Mouse (Mus musculus) midbrain, embryonic 10.5 days (tissue): ENCODE results near the gene Helq. TPM values are rescaled to one million over a fixed set of nuclear protein-coding genes. Genes with fewer than 3 reads are reported as not detected.

Experiments used
- DNase-seq: peaks from one replicate; pipeline ENCODE4 v3.0.0-alpha.2; 2017; ENCODE audit warnings: low spot score
- H3K27ac ChIP-seq: fragments of 300-500 bp; sonication (generic); replicated peaks from 2 replicates; pipeline ENCODE4 v1.5.1; 2016; ENCODE audit warnings: mild to moderate bottlenecking
- H3K27me3 ChIP-seq: fragments of 300-500 bp; sonication (generic); 2 replicates; pipeline ENCODE4 v1.6.1; 2016; ENCODE audit warnings: low read depth, mild to moderate bottlenecking; ENCODE audit not compliant: poor library complexity, severe bottlenecking
- H3K36me3 ChIP-seq: fragments of 300-500 bp; sonication (generic); 2 replicates; pipeline ENCODE4 v1.6.1; 2016; ENCODE audit warnings: mild to moderate bottlenecking, moderate library complexity
- H3K4me1 ChIP-seq: fragments of 300-500 bp; sonication (generic); 2 replicates; pipeline ENCODE4 v1.6.1; 2016
- H3K4me3 ChIP-seq: fragments of 300-500 bp; sonication (generic); 2 replicates; pipeline ENCODE4 v1.5.1; 2016; ENCODE audit warnings: mild to moderate bottlenecking, moderate library complexity
- H3K9me3 ChIP-seq: fragments of 300-500 bp; sonication (generic); replicated peaks from 2 replicates; pipeline ENCODE4 v1.6.1; 2016; ENCODE audit warnings: mild to moderate bottlenecking
- WGBS: fragments of 180-500 bp; shearing (Covaris S2); methylation state at CpG from one replicate; pipeline ENCODE4 v1.1.7; 2016; 5-methylcytosine and 5-hydroxymethylcytosine counted together
- polyA plus RNA-seq: library from polyadenylated mRNA; unstranded; fragments of >200 nt; fragmentation: Nextera tagmentation; extraction: Ambion mirVana; gene quantifications from 2 replicates; pipeline ENCODE4 v1.2.1, GENCODE M21; 2016

The Helq gene
- polyA plus RNA-seq, result 23.7 and 24.6 TPM in 2 replicates

- peaks cover 51% of the 10 kb centered on the region for H3K36me3 ChIP-seq
- under 1% methylated on average over 67 of the region's 67 CpGs for WGBS
- peaks cover 24% of the 10 kb centered on the region for H3K4me1 ChIP-seq
- peak within 1 kb of the TSS; percentile 94 for H3K4me3 ChIP-seq
- no peaks in the 10 kb centered on the region for H3K27me3 ChIP-seq
- peak within 1 kb of the TSS; percentile 87 for H3K27ac ChIP-seq
- peak; percentile 95 for DNase-seq
- no peaks in the 10 kb centered on the region for H3K9me3 ChIP-seq
These were observed at the start of gene Helq, which contains the start of gene Mrps18c for GRCm38 (mm10) chr5:100798165-100798860. TSS of gene Helq (minus strand) at chr5:100798598. TSS of gene Mrps18c (plus strand) at chr5:100798627.

- H3K27me3 ChIP-seq, result peaks cover 61% of the 10 kb centered on the region
- 9% methylated on average over 2 of the region's 2 CpGs for WGBS
- no peak overlapping the region for H3K27ac ChIP-seq
- H3K4me1 ChIP-seq, result peaks cover 23% of the 10 kb centered on the region
- DNase-seq, result no peak
- H3K36me3 ChIP-seq, result no peaks in the 10 kb centered on the region
- peak overlapping the region; percentile 78; the same call in 1 of the 2 replicates for H3K4me3 ChIP-seq
- H3K9me3 ChIP-seq, result 0 out of 2 replicates have a peak, but pooled peaks cover 4% of the 10 kb centered on the region
These were observed 48.7 kb upstream of the Helq start for GRCm38 (mm10) chr5:100847143-100847542.

DNA sequence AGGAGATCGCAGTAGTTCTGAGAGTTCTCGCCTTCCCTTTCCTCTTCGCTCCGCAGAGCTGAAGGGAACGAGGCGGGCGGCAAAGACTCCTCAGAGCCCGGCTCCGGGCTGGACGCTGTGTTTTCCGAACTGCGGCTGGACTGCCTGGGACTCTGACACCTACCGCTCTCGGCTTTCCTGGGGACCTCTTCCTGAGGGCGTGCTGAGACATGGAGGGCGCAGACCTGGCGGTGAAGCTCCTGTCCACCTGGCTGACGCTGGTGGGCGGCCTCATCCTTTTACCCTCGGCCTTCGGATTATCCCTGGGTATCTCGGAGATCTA lies 48.2 kb upstream of the Helq start:
- Histone ChIP-seq H3K4me1 (peaks cover 23% of the 10 kb centered on the region), H3K9me3 (0 out of 2 replicates have a peak, but pooled peaks cover 5% of the 10 kb centered on the region), H3K4me3 (peak overlapping the region; percentile 78), H3K27me3 (peaks cover 61% of the 10 kb centered on the region), H3K36me3 (no peaks in the 10 kb centered on the region), H3K27ac (peak overlapping the region; percentile 64; the same call in 1 of the 2 replicates)
- 1% methylated on average over 22 of the region's 22 CpGs for WGBS
- no peak for DNase-seq

- Histone ChIP-seq H3K27ac (peak overlapping the region; percentile 64; the same call in 1 of the 2 replicates), H3K4me3 (peak overlapping the region; percentile 78), H3K4me1 (peaks cover 23% of the 10 kb centered on the region), H3K36me3 (no peaks in the 10 kb centered on the region), H3K27me3 (peaks cover 61% of the 10 kb centered on the region), H3K9me3 (0 out of 2 replicates have a peak, but pooled peaks cover 5% of the 10 kb centered on the region)
- under 1% methylated on average over 52 of the region's 52 CpGs for WGBS
- peak; percentile 66 for DNase-seq
These were observed 47.6 kb upstream of the Helq start for GRCm38 (mm10) chr5:100845848-100846598.

GRCm38 (mm10) chr5:100845485-100845847 lies 47.1 kb upstream of the Helq start, which contains the start of gene Gpat3:
TSS of gene Gpat3 (plus strand) at chr5:100845713.
- Histone ChIP-seq H3K36me3 (no peaks in the 10 kb centered on the region), H3K27ac (peak within 1 kb of the TSS; percentile 64; the same call in 1 of the 2 replicates), H3K4me3 (peak within 1 kb of the TSS; percentile 78), H3K27me3 (peaks cover 61% of the 10 kb centered on the region), H3K4me1 (peaks cover 23% of the 10 kb centered on the region), H3K9me3 (0 out of 2 replicates have a peak, but pooled peaks cover 5% of the 10 kb centered on the region)
- DNase-seq, result peak; percentile 60
- WGBS, result under 1% methylated on average over 16 of the region's 16 CpGs

DNA sequence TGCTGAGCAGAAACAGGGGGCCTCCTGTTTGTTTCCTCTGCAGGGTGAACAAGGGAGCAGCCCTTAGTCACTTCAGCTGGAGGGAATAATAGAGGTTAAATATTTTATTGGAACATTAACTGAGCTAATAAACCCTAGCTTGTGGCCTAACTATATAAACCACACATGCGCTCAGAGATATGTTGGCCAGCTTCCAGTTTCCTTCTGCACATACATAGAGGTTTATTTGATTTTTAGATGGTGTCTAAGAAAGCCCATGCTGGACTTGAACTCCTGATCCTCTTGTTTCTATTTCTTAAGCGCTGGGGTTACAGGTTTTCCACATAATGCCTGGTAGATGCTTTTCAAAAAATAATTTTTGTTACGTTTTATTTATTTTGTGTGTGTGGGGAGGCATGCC lies 46.1 kb upstream of the Helq start:
- WGBS, result 60% methylated on average over 3 of the region's 3 CpGs
- no peak for DNase-seq
- Histone ChIP-seq H3K27ac (no peak overlapping the region), H3K4me1 (peaks cover 23% of the 10 kb centered on the region), H3K36me3 (no peaks in the 10 kb centered on the region), H3K4me3 (no peak overlapping the region), H3K9me3 (0 out of 2 replicates have a peak, but pooled peaks cover 5% of the 10 kb centered on the region), H3K27me3 (peaks cover 61% of the 10 kb centered on the region)

GRCm38 (mm10) chr5:100837907-100838306 lies 39.5 kb upstream of the Helq start:
- Histone ChIP-seq H3K4me3 (no peak overlapping the region), H3K27ac (no peak overlapping the region), H3K9me3 (0 out of 2 replicates have a peak, but pooled peaks cover 5% of the 10 kb centered on the region), H3K27me3 (no peaks in the 10 kb centered on the region), H3K36me3 (no peaks in the 10 kb centered on the region), H3K4me1 (no peaks in the 10 kb centered on the region)
- no peak for DNase-seq
- 93% methylated on average over 7 of the region's 7 CpGs for WGBS

DNA sequence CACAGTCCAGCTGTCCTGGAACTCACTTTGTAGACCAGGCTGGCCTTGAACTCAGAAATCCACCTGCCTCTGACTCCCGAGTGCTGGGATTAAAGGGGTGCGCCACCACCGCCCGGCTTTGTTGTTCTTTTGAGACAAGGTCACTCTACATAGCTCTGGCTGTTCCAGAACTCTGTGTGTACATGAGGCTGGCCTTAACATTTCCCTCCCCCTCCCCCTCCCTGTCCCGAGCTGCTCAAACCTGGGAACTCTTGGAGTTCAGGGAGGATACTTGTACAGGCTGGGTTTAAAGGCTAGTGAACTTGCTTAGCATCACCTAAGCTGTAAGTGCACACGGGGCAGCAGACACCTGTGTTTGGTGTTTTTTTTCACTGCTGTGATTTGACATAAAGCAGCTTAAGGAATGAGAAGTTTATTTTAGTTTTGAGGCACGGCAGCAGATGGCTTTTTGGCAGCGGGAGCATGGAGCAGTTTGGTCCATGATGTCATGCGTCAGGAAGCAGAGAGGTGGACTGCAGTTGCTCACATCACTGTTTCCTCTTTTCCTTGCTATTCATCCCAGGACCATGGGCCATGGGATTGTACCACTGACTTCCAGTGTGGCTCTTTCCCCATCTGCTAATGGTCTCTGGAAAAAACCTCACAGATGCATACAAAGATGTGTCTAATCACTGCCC lies 37.6 kb upstream of the Helq start:
- no peaks in the 10 kb centered on the region for H3K9me3 ChIP-seq
- H3K27me3 ChIP-seq, result no peaks in the 10 kb centered on the region
- 79% methylated on average over 9 of the region's 9 CpGs for WGBS
- H3K36me3 ChIP-seq, result no peaks in the 10 kb centered on the region
- DNase-seq, result no peak
- H3K4me1 ChIP-seq, result no peaks in the 10 kb centered on the region
- H3K4me3 ChIP-seq, result no peak overlapping the region
- H3K27ac ChIP-seq, result no peak overlapping the region

DNA sequence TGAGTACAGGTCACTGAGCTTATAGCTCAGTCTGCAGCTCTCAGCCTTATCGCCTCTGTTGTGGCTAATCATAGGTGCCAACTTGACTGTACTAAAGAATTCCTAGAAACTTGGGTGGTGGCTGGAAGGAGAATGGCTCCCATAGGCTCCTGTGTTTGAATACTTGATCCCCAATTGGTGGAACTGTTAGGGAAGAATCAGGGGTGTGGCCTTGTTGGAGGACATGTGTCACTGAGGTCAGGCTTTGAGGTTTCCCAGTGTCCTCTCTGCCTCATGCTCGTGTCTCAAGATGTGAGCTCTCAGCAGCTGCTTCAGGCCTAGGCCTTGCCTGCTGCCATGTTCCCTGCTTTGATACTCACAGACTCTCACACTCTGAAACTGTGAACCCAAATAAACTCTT lies 35.4 kb upstream of the Helq start:
- DNase-seq, result no peak
- Histone ChIP-seq H3K27ac (no peak overlapping the region), H3K9me3 (no peaks in the 10 kb centered on the region), H3K4me3 (no peak overlapping the region), H3K27me3 (no peaks in the 10 kb centered on the region), H3K4me1 (no peaks in the 10 kb centered on the region), H3K36me3 (no peaks in the 10 kb centered on the region)
- WGBS, result 88% methylated on average over 2 of the region's 2 CpGs

GRCm38 (mm10) chr5:100832680-100833079 lies 34.3 kb upstream of the Helq start:
- H3K27me3 ChIP-seq, result no peaks in the 10 kb centered on the region
- no peaks in the 10 kb centered on the region for H3K9me3 ChIP-seq
- no peaks in the 10 kb centered on the region for H3K36me3 ChIP-seq
- no peaks in the 10 kb centered on the region for H3K4me1 ChIP-seq
- DNase-seq, result no peak
- 90% methylated on average over 3 of the region's 3 CpGs for WGBS
- no peak overlapping the region for H3K27ac ChIP-seq
- H3K4me3 ChIP-seq, result no peak overlapping the region

GRCm38 (mm10) chr5:100828701-100829100 lies 30.3 kb upstream of the Helq start:
- Histone ChIP-seq H3K27me3 (no peaks in the 10 kb centered on the region), H3K9me3 (no peaks in the 10 kb centered on the region), H3K36me3 (no peaks in the 10 kb centered on the region), H3K27ac (no peak overlapping the region), H3K4me1 (no peaks in the 10 kb centered on the region), H3K4me3 (no peak overlapping the region)
- 88% methylated on average over 3 of the region's 3 CpGs for WGBS
- DNase-seq, result no peak

- no peak overlapping the region for H3K4me3 ChIP-seq
- DNase-seq, result no peak
- no peaks in the 10 kb centered on the region for H3K9me3 ChIP-seq
- no peaks in the 10 kb centered on the region for H3K36me3 ChIP-seq
- H3K27me3 ChIP-seq, result no peaks in the 10 kb centered on the region
- no peaks in the 10 kb centered on the region for H3K4me1 ChIP-seq
- 78% methylated on average over 7 of the region's 7 CpGs for WGBS
- H3K27ac ChIP-seq, result no peak overlapping the region
These were observed 28.1 kb upstream of the Helq start for GRCm38 (mm10) chr5:100826531-100826930.
